8 mouse cellular contexts compared by ENCODE assay signal in the genomic region with DNA sequence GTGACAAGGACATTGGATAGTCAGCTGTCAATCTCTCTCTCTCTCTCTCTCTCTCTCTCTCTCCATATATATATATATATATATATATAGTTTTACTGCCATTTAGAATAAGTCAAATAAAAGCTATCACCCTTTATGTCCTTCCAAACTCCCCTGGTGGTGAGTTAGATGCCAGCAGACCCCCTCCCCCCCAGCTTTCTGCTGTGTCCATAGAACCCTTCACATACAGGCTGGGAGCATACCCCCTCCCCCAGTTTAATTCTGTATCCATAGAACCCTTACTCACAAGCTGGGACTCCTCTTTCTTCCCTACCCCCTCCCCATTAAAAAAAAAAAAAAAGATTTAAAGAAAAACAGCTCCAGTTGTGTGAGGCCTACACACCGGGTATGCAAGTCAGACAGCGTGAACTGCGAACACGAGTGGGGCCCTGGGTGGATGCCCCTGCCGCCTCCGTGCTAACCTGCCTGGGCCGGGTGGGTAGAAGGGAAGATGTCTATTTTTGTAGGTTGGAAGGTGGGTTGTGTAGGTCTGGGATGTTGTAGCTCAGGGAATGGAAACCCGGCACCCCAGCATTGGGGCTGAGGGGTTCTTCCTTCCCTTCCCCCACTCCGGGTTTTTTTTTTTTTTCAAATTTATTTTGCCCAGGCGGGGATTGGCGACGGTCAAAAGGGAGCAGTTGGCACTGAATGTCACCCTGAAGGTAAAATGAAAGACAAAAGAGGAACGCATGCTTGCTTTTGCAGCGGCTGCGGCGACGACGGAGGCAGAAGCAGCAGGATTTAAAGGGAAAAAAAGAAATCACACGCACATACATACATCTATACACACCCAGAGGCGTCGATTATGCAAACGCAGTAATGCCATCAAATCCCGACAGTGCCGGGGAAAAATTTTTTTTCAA. TPM values are rescaled to one million over a fixed set of nuclear protein-coding genes. Genes with fewer than 3 reads are reported as not detected.
A peak's percentile ranks its signal among the peaks of the same experiment; 100 is the strongest.
DNase-seq lines count a peak whose midpoint lies in the region; ATAC-seq and TF ChIP-seq lines count a peak whose summit lies in the region.

No protein-coding gene starts in this region.

- no peak overlapping the region for H3K27ac ChIP-seq in embryonic facial prominence, embryonic 13.5 days
- peak overlapping the region; percentile 89 for H3K27ac ChIP-seq in hindbrain, embryonic 13.5 days
- no peak overlapping the region for H3K27ac ChIP-seq in liver, postnatal 0 days (ENCODE audit: low read depth)

- ATAC-seq in embryonic facial prominence, embryonic 13.5 days (ENCODE audit: insufficient number of reproducible peaks, insufficient read depth, low FRiP score, low TSS enrichment, low read depth), result no peak
- ATAC-seq in hindbrain, embryonic 13.5 days (ENCODE audit: low FRiP score), result peak; percentile 50
- no peak for ATAC-seq in liver, postnatal 0 days

- no peak for TF ChIP-seq POLR2A in lung, adult 2 months (IDR thresholded peaks at IDR 0.05; ENCODE audit: borderline replicate concordance, extremely low read depth, low read depth, low read length)

- H3K27me3 ChIP-seq in embryonic facial prominence, embryonic 13.5 days, result peaks cover 7% of the 10 kb centered on the region
- no peaks in the 10 kb centered on the region for H3K27me3 ChIP-seq in hindbrain, embryonic 13.5 days
- no peaks in the 10 kb centered on the region for H3K27me3 ChIP-seq in liver, postnatal 0 days (ENCODE audit: insufficient read depth, low read length)

- no peak for TF ChIP-seq EP300 in liver, postnatal 0 days (IDR thresholded peaks at IDR 0.05; ENCODE audit: low read depth)

- H3K4me3 ChIP-seq in lung, adult 2 months (replicated peaks; ENCODE audit: extremely low read depth, low read depth, low read length), result peak overlapping the region; percentile 41
- H3K4me3 ChIP-seq in embryonic facial prominence, embryonic 13.5 days, result peak overlapping the region; percentile 61
- H3K4me3 ChIP-seq in hindbrain, embryonic 13.5 days, result peak overlapping the region; percentile 66
- H3K4me3 ChIP-seq in liver, postnatal 0 days (ENCODE audit: low read depth, low read length), result peak overlapping the region; percentile 39

- H3K4me2 ChIP-seq in embryonic facial prominence, embryonic 13.5 days, result peak overlapping the region; percentile 99
- H3K4me2 ChIP-seq in hindbrain, embryonic 13.5 days, result peak overlapping the region; percentile 80
- H3K4me2 ChIP-seq in liver, postnatal 0 days (ENCODE audit: low read depth, low read length), result peak overlapping the region; percentile 80

- H3K36me3 ChIP-seq in embryonic facial prominence, embryonic 13.5 days, result no peaks in the 10 kb centered on the region
- no peaks in the 10 kb centered on the region for H3K36me3 ChIP-seq in hindbrain, embryonic 13.5 days
- H3K36me3 ChIP-seq in liver, postnatal 0 days (replicated peaks; ENCODE audit: insufficient read depth, low read length), result no peaks in the 10 kb centered on the region

- H3K4me1 ChIP-seq in lung, adult 2 months (ENCODE audit: control insufficient read depth, insufficient read depth, low read length), result no peaks in the 10 kb centered on the region
- H3K4me1 ChIP-seq in embryonic facial prominence, embryonic 13.5 days, result peaks cover 18% of the 10 kb centered on the region
- H3K4me1 ChIP-seq in hindbrain, embryonic 13.5 days (replicated peaks), result peaks cover 21% of the 10 kb centered on the region
- peaks cover 9% of the 10 kb centered on the region; the same call in 1 of the 2 replicates for H3K4me1 ChIP-seq in liver, postnatal 0 days (ENCODE audit: insufficient read depth)

- TF ChIP-seq CTCF in lung, adult 2 months (IDR thresholded peaks at IDR 0.05; ENCODE audit: insufficient read depth, low read length), result no peak
- no peak for TF ChIP-seq CTCF in liver, postnatal 0 days (IDR thresholded peaks at IDR 0.05; ENCODE audit: low read depth)

- no peaks in the 10 kb centered on the region for H3K9me3 ChIP-seq in embryonic facial prominence, embryonic 13.5 days
- no peaks in the 10 kb centered on the region for H3K9me3 ChIP-seq in hindbrain, embryonic 13.5 days
- no peaks in the 10 kb centered on the region for H3K9me3 ChIP-seq in liver, postnatal 0 days (ENCODE audit: low read length)

- peak overlapping the region; percentile 81 for H3K9ac ChIP-seq in embryonic facial prominence, embryonic 13.5 days
- H3K9ac ChIP-seq in hindbrain, embryonic 13.5 days, result peak overlapping the region; percentile 90
- H3K9ac ChIP-seq in liver, postnatal 0 days (replicated peaks), result peak overlapping the region; percentile 63; the same call in 1 of the 2 replicates

- WGBS in lung, adult 2 months, result 27% methylated on average over 24 of the region's 24 CpGs
- 10% methylated on average over 24 of the region's 24 CpGs for WGBS in embryonic facial prominence, embryonic 13.5 days
- 8% methylated on average over 24 of the region's 24 CpGs for WGBS in hindbrain, embryonic 13.5 days
- 21% methylated on average over 24 of the region's 24 CpGs for WGBS in liver, postnatal 0 days (ENCODE audit: insufficient replicate concordance)

- DNase-seq in lung, adult 2 months, result no peak
- no peak for DNase-seq in lung, postnatal 10 days
- DNase-seq in liver, postnatal 0 days, result no peak
- DNase-seq in thymus, postnatal 0 days (ENCODE audit: low spot score), result no peak
- no peak for DNase-seq in ovary, adult 18-20 months (ENCODE audit: low spot score)
- DNase-seq in layer of hippocampus, adult 8-10 months (ENCODE audit: low spot score in 2 of 2), result no peak

RNA-seq across cellular contexts. Expression of gene Esrrg, which starts 42.4 kb away (rescaled TPM):
- polyA plus RNA-seq in lung, adult 2 months (2012; rRNA removed), result 0.69 and 1.3 TPM in 2 replicates
- 1.00 and 2.0 TPM in 2 replicates for polyA plus RNA-seq in embryonic facial prominence, embryonic 13.5 days (2015; fragmentation: Nextera tagmentation; extraction: Ambion mirVana)
- polyA plus RNA-seq in hindbrain, embryonic 13.5 days (2015; fragmentation: Nextera tagmentation; extraction: Ambion mirVana), result 28.4 and 28.9 TPM in 2 replicates
- polyA plus RNA-seq in liver, postnatal 0 days (2015; fragmentation: Nextera tagmentation; extraction: Ambion mirVana), result 0.05 and 0.11 TPM in 2 replicates
- 0.33 and 0.39 TPM in 2 replicates for polyA plus RNA-seq in thymus, postnatal 0 days (2015; fragmentation: Nextera tagmentation; extraction: Ambion mirVana)
- 10 to 100 TPM; 13.6 to 17.3 (median 14.6) TPM for total RNA-seq in layer of hippocampus, adult 8-10 months (2022)
